Mouse (Mus musculus) intestine, embryonic 15.5 days (tissue): Measurements from ENCODE around the gene Rnf39. TPM values are rescaled to one million over a fixed set of nuclear protein-coding genes. Genes with fewer than 3 reads are reported as not detected.

Source experiments
- ATAC-seq: fragments of 200-750 bp; cut with Nextera tagmentation; 2 replicates; pipeline ENCODE4 v1.8.0; 2017; ENCODE audit warnings: moderate TSS enrichment, moderate library complexity
- H3K27ac ChIP-seq: fragments of 300-500 bp; sonication (generic); 2 replicates; pipeline ENCODE4 v1.5.1; 2015; ENCODE audit warnings: mild to moderate bottlenecking, inconsistent platforms
- H3K27me3 ChIP-seq: fragments of 300-500 bp; sonication (generic); replicated peaks from 2 replicates; pipeline ENCODE4 v1.6.1; 2015; ENCODE audit warnings: inconsistent platforms
- H3K36me3 ChIP-seq: fragments of 300-500 bp; sonication (generic); 2 replicates; pipeline ENCODE4 v1.6.1; 2015; ENCODE audit warnings: inconsistent platforms
- H3K4me1 ChIP-seq: fragments of 300-500 bp; sonication (generic); replicated peaks from 2 replicates; pipeline ENCODE4 v1.6.1; 2015; ENCODE audit warnings: inconsistent platforms
- H3K4me2 ChIP-seq: fragments of 300-500 bp; sonication (generic); replicated peaks from 2 replicates; pipeline ENCODE4 v1.6.1; 2015; ENCODE audit warnings: mild to moderate bottlenecking, inconsistent platforms
- H3K4me3 ChIP-seq: fragments of 300-500 bp; sonication (generic); replicated peaks from 2 replicates; pipeline ENCODE4 v1.5.1; 2015; ENCODE audit warnings: inconsistent platforms
- H3K9ac ChIP-seq: fragments of 300-500 bp; sonication (generic); 2 replicates; pipeline ENCODE4 v1.6.1; 2015; ENCODE audit warnings: inconsistent platforms
- H3K9me3 ChIP-seq: fragments of 300-500 bp; sonication (generic); 2 replicates; pipeline ENCODE4 v1.6.1; 2016; ENCODE audit warnings: inconsistent platforms
- WGBS: fragments of 180-500 bp; shearing (Covaris S2); methylation state at CpG from one replicate; pipeline ENCODE4 v1.1.7; 2015; 5-methylcytosine and 5-hydroxymethylcytosine counted together
- polyA plus RNA-seq: library from polyadenylated mRNA; unstranded; fragments of >200 nt; fragmentation: Nextera tagmentation; extraction: Ambion mirVana; gene quantifications from 2 replicates; pipeline ENCODE4 v1.2.1, GENCODE M21; 2015

Rnf39 gene
- polyA plus RNA-seq, 1 experiment from 2014 or later = 1.7 TPM

DNA sequence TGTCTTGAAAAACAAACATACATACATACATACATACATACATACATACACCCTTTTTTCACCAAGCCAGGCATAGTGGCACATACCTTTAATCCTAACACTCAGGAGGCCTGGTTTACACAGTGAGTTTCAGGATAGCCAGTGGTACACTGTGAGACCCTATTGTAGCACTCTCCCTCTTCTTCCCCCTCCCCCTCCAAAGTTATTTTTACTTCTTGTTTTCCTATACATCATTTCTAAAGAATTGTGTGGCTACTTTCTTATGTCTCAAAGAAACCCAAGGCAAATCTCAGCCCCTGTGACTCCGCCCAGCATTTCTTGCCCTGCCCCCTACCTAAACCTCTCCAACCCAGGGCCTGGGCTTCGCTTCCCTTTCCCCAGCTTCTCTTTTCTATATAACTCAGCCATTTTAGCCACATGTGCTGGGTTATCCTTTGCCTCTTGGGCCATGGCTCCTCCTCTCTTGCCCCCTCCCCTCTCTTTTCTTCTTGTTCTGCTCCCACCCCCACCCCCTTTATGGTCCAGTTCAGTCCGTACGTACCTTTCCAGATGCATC lies 51.1 kb downstream of the Rnf39 start:
- 88% methylated on average over 4 of the region's 4 CpGs for WGBS
- no peaks in the 10 kb centered on the region for H3K36me3 ChIP-seq
- no peaks in the 10 kb centered on the region for H3K9me3 ChIP-seq
- H3K27ac ChIP-seq = no peak overlapping the region
- H3K4me1 ChIP-seq = 0 out of 2 replicates have a peak, but pooled peaks cover under 1% of the 10 kb centered on the region
- no peak overlapping the region for H3K9ac ChIP-seq
- 0 out of 2 replicates have a peak, but pooled peaks cover 2% of the 10 kb centered on the region for H3K27me3 ChIP-seq
- H3K4me2 ChIP-seq = no peak overlapping the region
- H3K4me3 ChIP-seq = no peak overlapping the region
- no peak for ATAC-seq

DNA sequence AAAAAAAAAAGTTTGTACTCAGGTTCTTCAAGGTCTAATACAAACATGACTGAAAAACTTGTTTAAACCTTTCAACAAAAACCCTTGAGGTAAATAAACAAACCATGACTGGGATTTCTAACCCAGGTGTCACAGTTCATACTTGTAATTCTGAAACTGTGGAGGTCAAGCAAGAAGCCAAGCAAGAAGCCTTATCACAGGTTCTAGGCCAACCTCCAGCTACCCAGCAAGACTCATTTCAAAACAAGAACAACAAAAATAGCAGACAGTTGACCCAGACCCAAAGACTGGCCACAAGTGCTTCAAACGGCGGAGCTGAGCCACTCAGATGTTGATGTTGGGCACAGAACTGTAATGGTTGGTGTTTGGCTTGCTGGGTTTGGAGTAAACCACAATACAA lies 51.8 kb downstream of the Rnf39 start:
- 78% methylated on average over 2 of the region's 2 CpGs for WGBS
- no peak overlapping the region for H3K4me3 ChIP-seq
- no peaks in the 10 kb centered on the region for H3K4me1 ChIP-seq
- H3K27ac ChIP-seq = no peak overlapping the region
- no peaks in the 10 kb centered on the region for H3K36me3 ChIP-seq
- H3K9ac ChIP-seq = no peak overlapping the region
- no peak overlapping the region for H3K4me2 ChIP-seq
- no peaks in the 10 kb centered on the region for H3K27me3 ChIP-seq
- no peaks in the 10 kb centered on the region for H3K9me3 ChIP-seq
- ATAC-seq = no peak

- Histone ChIP-seq H3K4me2 (no peak overlapping the region), H3K9ac (no peak overlapping the region), H3K27ac (no peak overlapping the region), H3K36me3 (no peaks in the 10 kb centered on the region), H3K27me3 (no peaks in the 10 kb centered on the region), H3K9me3 (no peaks in the 10 kb centered on the region), H3K4me3 (no peak overlapping the region), H3K4me1 (no peaks in the 10 kb centered on the region)
- ATAC-seq = no peak
- 66% methylated on average over 3 of the region's 3 CpGs for WGBS
Measured at GRCm38 (mm10) chr17:36995448-36995847, 52.7 kb downstream of the Rnf39 start.

DNA sequence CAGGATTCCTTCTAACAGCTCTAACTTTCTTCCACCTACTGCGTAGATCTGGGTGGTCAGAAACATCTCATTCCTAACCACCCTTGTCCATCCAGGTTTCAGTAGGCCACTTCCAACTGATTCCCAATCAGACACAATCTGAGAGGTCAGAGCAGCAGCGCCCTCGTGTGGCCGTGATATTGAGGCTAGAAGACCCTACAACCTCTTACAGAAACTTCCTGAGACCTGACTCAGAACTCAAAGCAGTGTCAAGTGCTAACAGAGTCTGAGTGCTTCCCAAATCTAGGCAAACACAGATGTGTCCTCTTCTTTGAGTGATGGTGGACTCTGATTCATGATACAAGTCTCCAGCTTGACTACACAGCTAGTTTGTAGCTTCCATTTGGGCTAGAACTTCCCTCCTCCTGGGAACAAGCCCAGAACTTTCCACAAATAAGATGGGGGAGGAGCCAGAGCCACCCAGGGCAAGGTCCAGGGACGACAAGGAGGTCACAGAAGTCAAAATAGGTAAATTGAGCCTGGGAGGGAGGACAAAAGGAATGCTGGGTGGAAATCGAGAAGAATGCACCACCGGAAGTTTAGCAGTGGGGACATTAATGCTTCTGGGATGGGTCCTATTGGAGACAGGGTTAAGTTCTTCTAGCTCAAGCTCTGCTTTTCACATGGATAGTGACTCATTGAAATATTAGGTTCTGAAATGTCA lies 54.5 kb downstream of the Rnf39 start:
- no peak overlapping the region for H3K4me2 ChIP-seq
- no peak overlapping the region for H3K9ac ChIP-seq
- H3K4me1 ChIP-seq = no peaks in the 10 kb centered on the region
- no peaks in the 10 kb centered on the region for H3K9me3 ChIP-seq
- no peak overlapping the region for H3K27ac ChIP-seq
- H3K4me3 ChIP-seq = no peak overlapping the region
- 26% methylated on average over 7 of the region's 7 CpGs for WGBS
- no peaks in the 10 kb centered on the region for H3K36me3 ChIP-seq
- ATAC-seq = peak; percentile 61
- no peaks in the 10 kb centered on the region for H3K27me3 ChIP-seq

Other genes with a start within 250 kb of the Rnf39 start
- not detected in 2 replicates for gene H2-M10.5, start 170.0 kb upstream of the Rnf39 start, polyA plus RNA-seq
- not detected in 2 replicates for gene H2-M10.6, start 130.7 kb upstream of the Rnf39 start, polyA plus RNA-seq
- gene Trim26, start 105.8 kb upstream of the Rnf39 start, polyA plus RNA-seq = 38.0 and 41.5 TPM in 2 replicates
- gene Trim15, start 75.7 kb upstream of the Rnf39 start, polyA plus RNA-seq = 4.6 and 6.1 TPM in 2 replicates
- 4.8 and 5.2 TPM in 2 replicates for gene Trim10, start 73.3 kb upstream of the Rnf39 start, polyA plus RNA-seq
- gene Trim40, start 52.8 kb upstream of the Rnf39 start, polyA plus RNA-seq = 0.78 and 1.2 TPM in 2 replicates
- gene Trim31, start 44.8 kb upstream of the Rnf39 start, polyA plus RNA-seq = 43.1 and 47.6 TPM in 2 replicates
- gene Ppp1r11, start 8.8 kb downstream of the Rnf39 start, polyA plus RNA-seq = 95.4 and 99.5 TPM in 2 replicates
- 69.5 and 76.3 TPM in 2 replicates for gene Znrd1, start 15.6 kb downstream of the Rnf39 start, polyA plus RNA-seq
- 6.3 TPM in 2 replicates for gene Znrd1as, start 15.7 kb downstream of the Rnf39 start, polyA plus RNA-seq
- gene 2410137M14Rik, start 38.3 kb downstream of the Rnf39 start, polyA plus RNA-seq = not detected in 2 replicates
- 0.24 and 0.28 TPM in 2 replicates for gene H2-M5, start 46.6 kb downstream of the Rnf39 start, polyA plus RNA-seq
- gene Zfp57, start 58.2 kb downstream of the Rnf39 start, polyA plus RNA-seq = 49.9 and 57.6 TPM in 2 replicates
- 0.13 and 0.14 TPM in 2 replicates for gene Mog, start 80.5 kb downstream of the Rnf39 start, polyA plus RNA-seq
- 6.0 and 7.6 TPM in 2 replicates for gene Gabbr1, start 103.0 kb downstream of the Rnf39 start, polyA plus RNA-seq
- 0.08 TPM in 1 of 2 replicates, not detected in the other for gene Olfr90, start 145.6 kb downstream of the Rnf39 start, polyA plus RNA-seq
- not detected in 2 replicates for gene Olfr91, start 155.4 kb downstream of the Rnf39 start, polyA plus RNA-seq
- gene Olfr92, start 177.2 kb downstream of the Rnf39 start, polyA plus RNA-seq = not detected in 2 replicates
- not detected in 2 replicates for gene Olfr93, start 218.6 kb downstream of the Rnf39 start, polyA plus RNA-seq